Mouse (Mus musculus) lung, postnatal 0 days (tissue): ENCODE results near the gene Glt6d1.

Experiments used
- CTCF ChIP-seq: IDR thresholded peaks from 2 replicates; pipeline ENCODE4 v1.5.1; 2016; ENCODE audit warnings: antibody characterized with exemption, mild to moderate bottlenecking
- EP300 ChIP-seq: IDR thresholded peaks from 2 replicates; pipeline ENCODE4 v1.6.1; 2016; ENCODE audit warnings: antibody characterized with exemption, mild to moderate bottlenecking, control low read depth

DNA sequence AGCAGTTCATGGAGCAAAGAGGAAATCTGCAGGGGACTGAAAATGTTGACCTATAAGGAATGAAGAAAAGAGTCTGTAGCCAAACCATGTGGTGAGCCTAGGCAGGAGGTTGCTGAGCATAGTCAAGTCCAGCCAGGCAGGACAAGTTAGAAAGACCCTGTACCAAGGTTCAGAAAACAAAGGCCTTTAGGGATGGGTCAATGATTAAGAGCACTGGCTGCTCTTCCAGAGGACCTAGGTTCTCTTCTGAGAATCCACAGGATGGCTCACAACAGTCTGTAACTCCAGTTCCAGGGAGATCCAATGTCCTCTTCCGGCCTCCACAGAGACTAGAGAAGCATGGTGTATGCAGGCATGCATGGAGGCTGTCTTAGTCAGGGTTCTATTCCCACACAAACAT lies 61.4 kb downstream of the Glt6d1 start:
- TF ChIP-seq EP300 (no peak), CTCF (no peak)
